Mouse (Mus musculus): ENCODE data around the gene Hmgb1.

The Hmgb1 gene

DNA sequence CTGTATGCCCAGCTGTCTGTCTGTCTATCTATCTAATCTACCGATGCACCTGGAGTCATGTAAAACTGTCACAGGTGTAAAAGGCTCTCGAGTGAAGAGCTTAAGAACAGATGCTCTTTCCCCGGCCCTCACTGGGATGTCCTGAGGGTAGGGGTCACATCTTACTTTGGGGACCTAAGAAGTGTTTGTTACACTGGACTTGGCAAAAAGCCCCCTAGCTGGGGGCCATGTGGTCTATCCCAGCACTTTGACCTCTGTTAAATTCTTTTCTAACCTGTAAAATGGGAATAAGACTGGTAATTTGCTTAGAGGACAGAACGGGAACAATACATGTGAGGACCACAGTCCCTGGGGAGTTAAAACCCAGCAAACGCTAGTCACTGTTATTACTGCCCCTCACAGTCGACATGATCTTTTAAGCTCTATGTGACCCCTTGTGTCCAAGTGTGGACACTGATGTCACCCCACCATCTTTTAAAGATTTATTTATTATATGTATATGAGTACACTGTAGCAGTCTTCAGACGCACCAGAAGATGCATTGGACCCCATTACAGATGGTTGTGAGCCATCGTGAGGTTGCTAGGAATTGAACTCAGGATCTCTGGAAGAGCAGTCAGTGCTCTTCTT lies 80.1 kb downstream of the Hmgb1 start:
- DNase-seq (ENCODE audit: inconsistent ontology term), result no peak

- no peak for DNase-seq (ENCODE audit: inconsistent ontology term)
These were observed 82.4 kb downstream of the Hmgb1 start for GRCm38 (mm10) chr5:149101869-149102268.

DNA sequence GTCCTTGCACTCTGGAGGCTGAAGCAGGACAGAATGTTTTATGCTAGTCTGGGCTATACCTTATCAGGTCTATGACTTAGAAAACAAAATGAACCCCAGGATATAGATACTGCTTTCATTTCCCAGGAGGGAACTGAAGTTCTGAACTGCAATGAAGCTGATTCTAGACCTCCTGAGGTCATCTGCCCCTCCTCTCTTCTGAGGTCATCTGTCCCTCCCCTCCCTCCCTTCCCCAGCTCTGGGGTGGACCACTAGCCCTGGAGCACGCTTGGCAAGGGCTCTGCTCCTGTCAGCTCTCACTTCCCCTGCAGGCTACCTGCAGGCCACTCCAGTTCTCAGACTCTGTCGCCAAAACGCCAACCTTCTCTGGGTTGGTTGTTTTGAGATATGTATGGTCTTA lies 84.2 kb downstream of the Hmgb1 start:
- no peak for DNase-seq (ENCODE audit: inconsistent ontology term)

DNA sequence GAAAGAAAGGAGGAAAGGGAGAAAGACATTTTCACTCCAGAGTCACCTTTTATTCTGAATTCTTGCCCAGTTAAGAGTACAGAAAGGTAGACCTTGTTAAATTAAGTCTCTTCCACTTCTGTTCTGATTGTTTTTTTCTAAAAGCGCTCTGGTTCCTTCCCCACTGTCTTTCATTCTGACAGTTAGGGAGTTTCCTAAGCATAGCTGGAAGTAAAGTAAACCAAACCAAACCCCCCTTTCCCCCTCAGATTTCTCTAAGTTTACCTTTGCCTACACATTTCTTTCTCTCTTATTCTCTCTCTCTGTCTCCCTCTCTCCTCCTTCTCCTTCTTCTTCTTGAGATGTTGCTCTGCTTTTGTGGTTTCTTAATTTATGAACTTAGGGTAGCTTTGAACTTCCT lies 85.3 kb downstream of the Hmgb1 start:
- DNase-seq (ENCODE audit: inconsistent ontology term), result no peak

- no peak for DNase-seq (ENCODE audit: inconsistent ontology term)
These were observed 86.4 kb downstream of the Hmgb1 start for GRCm38 (mm10) chr5:149097841-149098240.

DNA sequence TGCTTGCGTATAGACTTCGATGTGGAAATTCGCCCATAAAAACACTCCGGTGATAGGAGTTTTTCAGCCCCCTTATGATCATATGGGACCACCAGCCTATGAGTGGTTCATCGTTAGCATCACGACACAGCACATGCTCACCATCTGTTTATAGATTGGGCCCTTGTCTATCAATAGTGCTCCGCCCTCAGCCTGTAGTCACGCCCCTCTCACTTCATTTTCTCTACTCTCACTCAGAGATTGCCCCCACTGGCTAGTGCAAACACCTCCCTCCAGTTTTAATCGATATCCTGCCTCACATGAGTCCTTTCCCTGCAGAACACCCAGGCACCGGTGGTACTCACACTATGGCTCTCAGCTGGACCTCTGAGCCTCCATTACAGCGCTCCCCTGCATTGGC lies 88.0 kb downstream of the Hmgb1 start:
- DNase-seq (ENCODE audit: inconsistent ontology term), result no peak

DNA sequence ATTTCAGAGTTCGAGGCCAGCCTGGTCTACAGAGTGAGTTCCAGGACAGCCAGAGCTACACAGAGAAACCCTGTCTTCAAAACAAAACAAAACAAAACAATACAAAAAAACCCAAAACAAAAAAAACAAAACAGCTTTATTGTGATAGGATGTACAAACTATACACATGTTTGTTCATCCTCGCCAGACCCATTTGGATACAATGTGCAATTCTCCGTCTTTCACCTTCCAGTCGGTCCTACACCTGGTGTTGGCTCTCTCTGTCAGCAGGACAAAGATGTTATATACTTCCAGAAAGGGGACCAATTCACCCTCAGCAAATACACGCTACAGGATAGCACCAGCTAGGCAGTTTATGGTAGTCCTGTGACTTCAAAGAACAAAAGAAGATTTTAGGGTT lies 91.4 kb downstream of the Hmgb1 start:
- DNase-seq (ENCODE audit: inconsistent ontology term), result no peak

- no peak for DNase-seq (ENCODE audit: inconsistent ontology term)
These were observed 91.8 kb downstream of the Hmgb1 start for GRCm38 (mm10) chr5:149092526-149092925.

GRCm38 (mm10) chr5:149091256-149091655 lies 93.0 kb downstream of the Hmgb1 start:
- DNase-seq (ENCODE audit: inconsistent ontology term), result no peak

DNA sequence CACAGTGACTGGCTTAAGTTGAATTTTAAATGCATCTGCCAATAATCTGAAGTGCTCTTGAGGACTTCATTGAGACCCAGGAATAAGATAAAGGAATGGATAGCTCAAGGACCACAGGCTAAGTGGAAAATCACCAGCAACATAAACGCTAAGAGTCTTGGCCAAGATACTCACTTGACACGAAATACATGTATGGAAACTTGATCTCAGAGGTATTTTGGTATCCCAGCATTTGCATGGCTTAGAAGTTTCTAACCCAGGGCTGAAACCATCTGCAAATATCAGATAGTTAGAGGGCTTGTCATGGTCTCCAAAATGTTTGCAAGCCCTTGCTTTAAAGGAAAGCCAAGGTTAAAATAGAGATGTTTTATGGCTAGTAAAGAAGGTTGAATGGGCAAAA lies 94.4 kb downstream of the Hmgb1 start:
- no peak for DNase-seq (ENCODE audit: inconsistent ontology term)

GRCm38 (mm10) chr5:149089456-149089855 lies 94.8 kb downstream of the Hmgb1 start:
- DNase-seq (ENCODE audit: inconsistent ontology term), result no peak

DNA sequence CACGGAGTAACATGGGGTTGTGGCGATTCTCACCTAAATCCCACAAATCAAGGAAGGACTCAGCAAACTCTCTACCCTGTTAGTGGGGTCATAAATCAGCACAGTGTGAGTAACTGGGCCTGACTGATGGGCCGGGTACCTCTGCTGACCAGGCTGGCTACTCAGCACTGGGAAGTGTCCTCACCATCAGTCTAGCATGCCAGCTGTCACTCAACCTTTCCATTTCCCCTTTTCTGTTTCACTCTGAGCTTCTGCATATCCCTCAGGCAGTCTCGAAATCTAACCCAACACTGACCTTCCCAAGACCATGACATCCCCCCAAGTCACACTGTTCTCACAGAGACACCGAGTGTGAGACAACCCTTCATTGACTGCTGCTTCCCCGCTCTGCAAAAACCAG lies 95.4 kb downstream of the Hmgb1 start:
- no peak for DNase-seq (ENCODE audit: inconsistent ontology term)

DNA sequence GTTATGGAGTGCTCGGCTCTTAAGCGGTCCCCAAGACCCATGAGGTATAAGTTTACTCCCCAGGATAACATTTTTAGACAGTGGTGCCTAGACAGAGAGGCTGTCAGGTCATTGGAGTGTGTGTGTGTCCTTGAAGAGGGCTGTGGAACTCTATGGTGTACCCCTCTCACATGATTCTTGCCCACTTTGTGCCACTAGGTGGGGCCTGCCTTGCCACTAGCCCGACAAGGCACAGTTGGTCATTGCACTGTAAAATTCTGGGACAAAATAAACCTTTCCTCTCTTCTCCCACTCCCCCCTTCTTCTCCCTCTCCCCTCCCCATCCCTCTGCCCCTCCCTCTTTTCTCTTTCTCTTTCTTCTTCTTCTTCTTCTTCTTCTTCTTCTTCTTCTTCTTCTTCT lies 96.1 kb downstream of the Hmgb1 start:
- DNase-seq (ENCODE audit: inconsistent ontology term), result no peak

GRCm38 (mm10) chr5:149086382-149087244 lies 97.7 kb downstream of the Hmgb1 start:
- no peak for DNase-seq (ENCODE audit: inconsistent ontology term)

DNA sequence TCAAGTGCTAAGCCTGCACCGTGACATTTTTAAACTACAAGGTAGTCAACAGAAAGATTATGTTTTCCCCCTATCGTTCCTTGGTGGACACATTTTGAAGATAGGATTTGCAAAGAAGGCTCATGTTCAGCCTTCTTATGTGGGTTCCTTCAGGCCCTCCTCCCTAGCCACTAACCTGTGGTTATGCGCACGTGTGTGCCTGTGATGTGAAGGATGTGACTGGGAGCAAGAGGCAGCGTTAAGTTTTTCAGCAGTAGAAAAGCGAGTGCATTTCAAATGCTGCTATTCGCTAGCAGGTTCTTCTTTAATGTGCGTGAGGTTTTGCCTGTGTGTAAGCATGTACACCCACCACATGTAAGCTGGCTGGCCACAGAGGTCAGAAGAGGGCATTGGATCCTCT lies 103.8 kb downstream of the Hmgb1 start:
- no peak for DNase-seq (ENCODE audit: inconsistent ontology term)

DNA sequence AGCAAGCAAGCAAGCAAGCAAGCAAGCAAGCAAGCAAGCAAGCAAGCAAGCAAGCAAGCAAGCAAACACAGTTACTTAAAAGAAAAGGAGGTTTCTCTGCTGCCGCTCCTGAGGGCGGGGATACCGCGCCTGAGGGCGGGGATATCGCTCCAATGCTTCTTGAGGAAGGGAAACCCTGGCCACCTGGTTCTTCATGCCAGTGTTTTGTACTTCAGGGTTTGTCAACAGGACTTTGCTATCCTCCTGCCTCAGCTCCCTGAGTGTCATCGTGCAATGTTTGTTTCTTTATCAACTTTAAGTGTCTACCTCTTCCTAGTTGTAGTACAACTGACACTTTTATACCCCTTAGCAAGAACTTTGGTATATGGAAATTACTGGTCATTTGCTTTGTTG lies 104.5 kb downstream of the Hmgb1 start:
- no peak for DNase-seq (ENCODE audit: inconsistent ontology term)

DNA sequence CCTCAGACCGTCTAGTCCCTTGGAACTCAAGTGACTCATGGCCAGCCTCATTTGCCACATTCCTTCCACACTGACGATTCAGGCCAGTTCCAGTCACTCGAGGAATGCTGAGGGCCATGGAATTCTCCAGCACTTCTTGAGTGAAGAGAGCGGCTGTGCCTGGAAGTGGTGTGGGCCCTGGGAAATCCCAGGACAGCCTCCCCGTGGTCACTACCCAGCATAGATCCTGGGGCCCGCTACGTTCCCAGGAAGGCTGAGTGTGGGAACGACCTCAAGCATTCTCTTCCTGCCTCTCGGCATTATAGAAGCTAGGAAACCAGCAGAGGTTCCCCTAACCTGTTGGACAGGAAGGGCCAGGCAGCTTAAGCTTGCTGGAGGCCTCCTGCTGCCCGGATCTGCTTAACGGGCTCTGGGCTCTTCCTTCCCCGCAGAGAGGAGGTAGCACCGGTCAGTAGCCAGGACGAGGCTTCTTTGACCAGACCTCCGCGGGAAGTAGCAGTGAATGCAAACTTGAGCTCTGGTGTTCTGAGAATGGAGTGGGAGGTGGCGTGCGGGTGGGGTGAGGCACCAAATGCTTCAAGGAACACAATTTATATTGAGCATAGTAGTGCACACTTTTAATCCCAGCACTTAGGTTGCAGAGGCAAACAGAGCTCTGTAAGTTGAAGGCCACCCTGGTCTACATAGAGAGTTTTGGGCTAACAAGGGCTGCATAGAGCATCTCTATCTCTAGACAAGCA lies 105.1 kb downstream of the Hmgb1 start:
- DNase-seq (ENCODE audit: inconsistent ontology term), result peak; percentile 96

GRCm38 (mm10) chr5:149077136-149077535 lies 107.2 kb downstream of the Hmgb1 start:
- no peak for DNase-seq (ENCODE audit: inconsistent ontology term)

- no peak for DNase-seq (ENCODE audit: inconsistent ontology term)
These were observed 112.7 kb downstream of the Hmgb1 start for GRCm38 (mm10) chr5:149071546-149071945.

GRCm38 (mm10) chr5:149068745-149069144 lies 115.5 kb downstream of the Hmgb1 start:
- no peak for DNase-seq (ENCODE audit: inconsistent ontology term)

- no peak for DNase-seq (ENCODE audit: inconsistent ontology term)
These were observed 116.0 kb downstream of the Hmgb1 start for GRCm38 (mm10) chr5:149068247-149068740.

DNA sequence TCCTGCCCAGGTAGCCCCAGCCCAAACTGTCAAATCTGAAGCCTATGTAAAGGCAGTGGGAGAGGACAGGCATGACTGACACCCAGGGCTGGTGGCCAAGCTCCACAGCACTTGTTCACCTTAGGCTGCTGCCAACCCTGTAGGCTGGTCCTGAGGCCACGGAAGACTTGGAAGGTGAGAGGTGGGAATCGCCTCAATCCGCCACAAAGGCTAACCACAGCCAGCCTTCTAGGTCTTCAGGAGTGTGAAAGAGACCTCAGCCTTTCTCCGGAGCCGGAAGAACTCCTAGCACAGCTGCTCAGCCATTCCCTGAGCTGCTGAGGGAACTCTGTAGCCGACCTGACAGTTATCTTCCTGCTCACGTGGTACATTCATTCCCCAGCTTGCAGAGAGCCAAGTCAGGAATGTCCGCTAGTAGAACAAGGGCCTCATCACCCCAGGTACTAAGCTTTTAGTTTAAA lies 116.8 kb downstream of the Hmgb1 start:
- DNase-seq (ENCODE audit: inconsistent ontology term), result no peak
